Mouse (Mus musculus): ENCODE results near the gene Orai1. TPM values are rescaled to one million over a fixed set of nuclear protein-coding genes. Genes with fewer than 3 reads are reported as not detected.

The Orai1 gene
- polyA plus RNA-seq, 1 experiment from 2014 or later: 13.9 TPM

DNA sequence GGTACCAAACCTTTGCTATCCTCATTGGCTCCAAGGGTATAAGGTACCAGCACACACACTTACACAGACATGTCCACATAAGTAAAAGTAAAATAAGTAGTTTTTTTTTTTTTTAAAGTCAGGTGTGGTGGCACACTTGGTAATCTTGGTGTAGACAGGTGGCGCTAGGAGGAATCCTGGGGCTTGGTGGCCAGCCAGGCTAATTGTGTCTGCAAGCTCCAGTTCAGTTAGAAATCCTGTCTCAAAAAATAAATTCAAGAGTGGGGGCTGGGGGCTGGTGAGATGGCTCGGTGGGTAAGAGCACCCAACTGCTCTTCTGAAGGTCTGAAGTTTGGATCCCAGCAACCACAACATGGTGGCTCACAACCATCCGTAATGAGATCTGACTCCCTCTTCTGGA, 48.3 kb downstream of the Orai1 start:
- no peak for ATAC-seq (ENCODE audit: low FRiP score, low read depth)
- no peak overlapping the region for H3K27ac ChIP-seq
- H3K9me3 ChIP-seq: no peaks in the 10 kb centered on the region
- no peaks in the 10 kb centered on the region for H3K27me3 ChIP-seq (replicated peaks)
- 88% methylated on average over 3 of the region's 3 CpGs for WGBS
- H3K4me3 ChIP-seq: no peak overlapping the region
- no peaks in the 10 kb centered on the region for H3K36me3 ChIP-seq
- no peaks in the 10 kb centered on the region for H3K4me1 ChIP-seq
- H3K4me2 ChIP-seq (replicated peaks): no peak overlapping the region
- H3K9ac ChIP-seq: no peak overlapping the region

DNA sequence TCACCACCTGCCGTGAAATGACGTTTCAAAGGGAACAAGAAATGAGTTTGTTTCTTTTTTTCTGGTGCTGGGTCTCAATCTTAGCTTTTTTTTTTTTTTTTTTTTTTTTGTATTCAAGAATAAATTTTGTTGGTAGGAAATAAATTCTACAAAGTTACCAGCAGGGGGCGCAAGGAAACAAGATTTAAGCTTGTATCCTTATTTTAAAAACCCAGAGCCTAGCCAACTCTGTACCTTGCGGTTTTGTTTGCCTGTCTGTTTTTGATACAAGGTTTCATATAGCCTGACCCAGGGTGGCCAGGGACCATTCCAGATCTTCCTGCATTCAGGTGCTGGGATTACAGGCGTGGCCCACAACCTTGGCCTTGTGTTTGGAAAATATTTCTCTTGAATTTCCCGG, 49.3 kb downstream of the Orai1 start:
- no peak overlapping the region for H3K4me3 ChIP-seq
- no peaks in the 10 kb centered on the region for H3K27me3 ChIP-seq (replicated peaks)
- H3K27ac ChIP-seq: no peak overlapping the region
- H3K4me1 ChIP-seq: no peaks in the 10 kb centered on the region
- H3K4me2 ChIP-seq (replicated peaks): no peak overlapping the region
- ATAC-seq (ENCODE audit: low FRiP score, low read depth): no peak
- 36% methylated on average over 6 of the region's 6 CpGs for WGBS
- no peaks in the 10 kb centered on the region for H3K9me3 ChIP-seq
- no peak overlapping the region for H3K9ac ChIP-seq
- no peaks in the 10 kb centered on the region for H3K36me3 ChIP-seq

DNA sequence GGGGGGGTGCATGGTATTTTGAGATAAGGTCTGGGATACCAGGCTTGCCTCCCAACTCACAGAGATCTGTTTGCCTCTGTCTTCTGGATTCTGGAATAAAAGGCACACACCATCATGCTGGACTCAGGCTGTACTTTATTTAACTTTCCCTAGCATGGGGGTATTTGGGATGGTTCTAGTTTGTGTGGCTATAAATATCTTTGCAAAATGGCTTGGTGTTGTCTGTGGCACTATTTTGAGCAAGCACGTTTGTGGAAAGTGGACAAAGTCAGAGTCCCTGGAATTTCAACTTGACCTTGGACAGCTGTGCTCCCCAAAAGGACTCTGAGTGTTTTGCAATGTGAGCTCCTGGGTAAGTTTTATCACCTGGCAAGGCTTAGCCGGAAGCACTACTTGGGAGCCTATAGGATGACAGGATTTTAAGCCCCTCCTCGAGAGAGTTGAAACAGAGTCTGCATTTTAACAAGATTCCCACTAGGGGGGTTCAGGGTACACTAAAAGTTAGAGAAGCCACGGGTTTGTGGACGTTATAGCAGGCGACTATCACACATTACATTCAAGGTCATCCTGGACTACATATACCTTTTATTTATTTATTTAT, 52.6 kb downstream of the Orai1 start:
- Histone ChIP-seq H3K4me1 (no peaks in the 10 kb centered on the region), H3K27ac (no peak overlapping the region), H3K4me2 (replicated peaks) (no peak overlapping the region), H3K36me3 (no peaks in the 10 kb centered on the region), H3K9me3 (no peaks in the 10 kb centered on the region), H3K27me3 (replicated peaks) (no peaks in the 10 kb centered on the region), H3K9ac (no peak overlapping the region), H3K4me3 (no peak overlapping the region)
- no peak for ATAC-seq (ENCODE audit: low FRiP score, low read depth)
- 30% methylated on average over 6 of the region's 6 CpGs for WGBS

DNA sequence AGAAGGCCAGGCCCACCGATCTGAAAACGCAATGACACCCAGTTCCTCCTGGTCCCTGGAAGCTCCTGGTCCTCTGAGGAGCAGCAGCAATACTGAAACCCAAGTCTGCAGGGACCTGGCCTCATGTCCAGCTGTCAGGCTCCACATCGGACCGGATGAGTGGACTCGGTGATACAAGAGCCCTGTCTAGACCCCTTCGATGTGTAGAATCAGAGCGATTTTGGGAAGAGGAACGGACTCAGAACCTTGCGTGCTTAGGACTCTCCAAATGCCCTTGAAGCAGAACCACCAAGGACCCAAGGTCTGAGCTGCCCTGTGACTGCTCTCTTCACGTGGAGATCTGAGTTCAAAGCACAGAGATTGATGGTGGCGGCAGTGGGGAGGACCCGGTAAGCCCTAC, 53.2 kb downstream of the Orai1 start, which contains the start of gene Tmem120b:
TSS of gene Tmem120b (plus strand) at position 301 of the 400 bp plus-strand sequence.
- Histone ChIP-seq H3K36me3 (no peaks in the 10 kb centered on the region), H3K4me1 (no peaks in the 10 kb centered on the region), H3K27ac (no peak within 1 kb of the TSS), H3K27me3 (replicated peaks) (no peaks in the 10 kb centered on the region), H3K4me3 (no peak within 1 kb of the TSS), H3K4me2 (replicated peaks) (no peak within 1 kb of the TSS), H3K9me3 (no peaks in the 10 kb centered on the region), H3K9ac (no peak within 1 kb of the TSS)
- 90% methylated on average over 12 of the region's 12 CpGs for WGBS
- no peak for ATAC-seq (ENCODE audit: low FRiP score, low read depth)

DNA sequence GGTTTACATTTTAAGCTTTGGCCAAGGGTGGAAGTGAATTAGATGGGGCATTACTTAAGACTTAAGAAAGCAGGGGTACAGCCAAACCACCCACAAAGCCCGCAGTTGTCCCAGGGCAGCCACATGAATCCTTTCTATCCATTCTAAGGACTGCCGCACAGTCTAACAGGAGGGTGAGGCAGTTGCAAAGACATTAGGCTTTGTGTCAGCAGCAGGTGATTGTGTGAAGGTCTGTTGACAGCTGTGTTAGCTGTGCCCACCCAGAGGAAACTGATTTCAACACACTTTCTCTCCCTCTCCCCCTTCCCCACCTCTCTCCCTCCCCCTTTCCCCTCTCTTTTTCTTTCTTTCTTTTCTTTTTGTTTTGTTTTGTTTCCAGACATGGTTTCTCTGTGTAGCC, 53.8 kb downstream of the Orai1 start:
- H3K4me1 ChIP-seq: no peaks in the 10 kb centered on the region
- WGBS: 95% methylated on average over 2 of the region's 2 CpGs
- H3K9ac ChIP-seq: no peak overlapping the region
- no peaks in the 10 kb centered on the region for H3K27me3 ChIP-seq (replicated peaks)
- no peaks in the 10 kb centered on the region for H3K36me3 ChIP-seq
- H3K4me2 ChIP-seq (replicated peaks): no peak overlapping the region
- H3K4me3 ChIP-seq: no peak overlapping the region
- no peak overlapping the region for H3K27ac ChIP-seq
- H3K9me3 ChIP-seq: no peaks in the 10 kb centered on the region
- no peak for ATAC-seq (ENCODE audit: low FRiP score, low read depth)

DNA sequence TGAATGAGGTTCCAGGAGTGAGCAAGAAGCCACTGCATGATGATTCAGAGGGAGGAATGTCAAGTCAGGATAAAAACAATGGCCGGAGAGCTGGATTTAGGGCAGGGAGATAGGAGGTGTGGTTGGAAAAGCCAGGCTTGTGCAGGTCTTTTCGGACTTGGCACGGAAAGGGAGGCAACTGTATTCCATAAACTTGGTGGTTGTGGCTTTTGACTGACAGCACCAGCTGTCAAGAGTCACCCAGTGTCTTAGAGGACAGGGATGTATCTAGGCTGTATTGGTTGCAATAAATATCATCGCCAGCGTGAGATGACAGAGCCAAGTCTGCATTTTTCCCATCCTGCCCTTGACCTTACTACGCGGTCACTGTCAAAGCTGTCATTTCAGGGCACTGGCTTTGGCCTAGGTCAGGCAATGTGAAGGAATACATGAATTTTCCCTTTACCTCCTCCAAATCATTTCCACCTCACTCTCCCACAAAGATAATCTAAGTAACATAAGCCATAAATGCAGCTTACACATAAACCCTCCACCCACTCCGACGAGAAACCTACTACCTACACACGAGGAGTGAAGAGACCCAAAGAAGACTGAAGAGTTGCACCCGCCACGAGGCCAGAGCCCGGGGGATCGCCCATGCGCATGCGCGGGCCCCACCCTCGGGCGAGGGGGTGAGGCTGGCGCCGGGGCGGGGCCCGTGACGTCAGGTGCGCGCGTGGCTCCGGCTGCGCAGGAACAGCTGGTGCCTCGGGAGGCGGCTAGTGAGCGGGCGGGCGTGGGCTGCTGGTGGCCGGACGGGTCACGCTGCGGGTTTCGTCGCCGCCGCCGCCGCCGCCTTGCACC, 60.9 kb downstream of the Orai1 start:
- H3K27me3 ChIP-seq (replicated peaks): no peaks in the 10 kb centered on the region
- H3K27ac ChIP-seq: peak overlapping the region; percentile 51; the same call in 1 of the 2 replicates
- peak overlapping the region; percentile 80 for H3K9ac ChIP-seq
- peaks cover 4% of the 10 kb centered on the region; the same call in 1 of the 2 replicates for H3K9me3 ChIP-seq
- peak overlapping the region; percentile 95 for H3K4me2 ChIP-seq (replicated peaks)
- H3K36me3 ChIP-seq: no peaks in the 10 kb centered on the region
- peak; percentile 93 for ATAC-seq (ENCODE audit: low FRiP score, low read depth)
- WGBS: 9% methylated on average over 45 of the region's 45 CpGs
- peaks cover 22% of the 10 kb centered on the region for H3K4me1 ChIP-seq
- peak overlapping the region; percentile 72 for H3K4me3 ChIP-seq

DNA sequence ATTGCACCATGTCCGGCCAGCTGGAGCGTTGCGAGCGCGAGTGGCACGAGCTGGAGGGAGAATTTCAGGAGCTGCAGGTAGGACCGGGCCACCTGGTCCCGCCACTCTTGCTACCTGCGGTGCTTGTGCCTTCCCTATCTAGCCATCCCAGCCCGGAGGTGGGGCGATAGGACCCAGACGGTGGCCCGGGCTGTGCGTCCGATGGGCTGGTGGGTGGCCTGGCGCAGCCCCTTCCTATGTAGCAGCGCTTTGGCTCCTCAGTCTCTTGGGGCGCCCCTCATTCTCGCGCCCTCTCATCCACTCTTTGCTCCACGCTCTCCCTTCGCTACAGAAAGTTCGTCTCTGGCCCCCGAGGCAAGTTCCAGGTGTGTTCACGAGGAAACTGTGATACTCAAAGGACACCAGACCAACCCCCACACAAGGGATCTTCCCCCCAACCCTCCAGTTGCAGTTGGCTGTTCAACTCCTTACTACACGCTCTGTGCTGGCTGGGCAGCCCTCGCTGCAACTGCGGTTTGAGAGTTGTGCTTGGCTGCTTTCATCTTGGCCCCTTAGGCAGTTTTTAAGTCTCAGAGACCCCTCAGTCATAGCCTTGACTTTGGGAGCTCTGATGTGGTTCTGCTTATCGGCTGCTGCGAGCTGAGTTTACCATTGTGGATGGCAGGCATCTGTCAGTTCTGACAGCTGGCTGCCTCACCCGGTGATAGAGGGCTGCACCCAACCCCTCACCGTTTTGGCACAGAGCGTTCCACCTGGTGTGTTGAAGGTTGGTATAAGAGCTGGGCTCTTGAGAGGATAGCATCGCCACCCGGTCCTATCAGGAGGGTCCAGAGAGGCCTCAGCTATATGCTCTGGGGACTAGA, 61.8 kb downstream of the Orai1 start:
- Histone ChIP-seq H3K27ac (peak overlapping the region; percentile 51; the same call in 1 of the 2 replicates), H3K4me2 (replicated peaks) (peak overlapping the region; percentile 95), H3K36me3 (no peaks in the 10 kb centered on the region), H3K9me3 (peaks cover 4% of the 10 kb centered on the region; the same call in 1 of the 2 replicates), H3K27me3 (replicated peaks) (no peaks in the 10 kb centered on the region), H3K4me1 (peaks cover 22% of the 10 kb centered on the region), H3K4me3 (peak overlapping the region; percentile 72), H3K9ac (peak overlapping the region; percentile 80)
- ATAC-seq (ENCODE audit: low FRiP score, low read depth): peak; percentile 87
- WGBS: 5% methylated on average over 35 of the region's 35 CpGs

DNA sequence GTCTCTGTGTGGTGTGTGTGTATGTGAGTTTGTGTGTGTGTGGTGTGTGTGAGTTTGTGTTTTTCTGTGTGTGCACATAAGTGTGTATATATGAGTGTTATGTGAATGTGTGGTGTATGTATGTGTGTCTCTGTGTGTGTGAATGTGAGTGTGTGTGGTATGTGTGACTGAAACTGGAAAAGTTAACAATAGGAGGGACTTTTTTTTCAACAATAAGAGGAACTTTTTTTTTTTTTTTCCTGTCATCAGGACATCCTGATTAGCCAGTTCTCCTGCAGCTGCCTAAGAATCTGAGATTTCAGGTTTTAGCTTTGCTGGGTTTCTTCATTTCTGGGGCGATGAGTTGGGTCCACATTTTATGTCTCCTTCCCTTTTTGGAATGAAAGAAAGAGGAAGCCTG, 64.7 kb downstream of the Orai1 start:
- peaks cover 4% of the 10 kb centered on the region; the same call in 1 of the 2 replicates for H3K9me3 ChIP-seq

DNA sequence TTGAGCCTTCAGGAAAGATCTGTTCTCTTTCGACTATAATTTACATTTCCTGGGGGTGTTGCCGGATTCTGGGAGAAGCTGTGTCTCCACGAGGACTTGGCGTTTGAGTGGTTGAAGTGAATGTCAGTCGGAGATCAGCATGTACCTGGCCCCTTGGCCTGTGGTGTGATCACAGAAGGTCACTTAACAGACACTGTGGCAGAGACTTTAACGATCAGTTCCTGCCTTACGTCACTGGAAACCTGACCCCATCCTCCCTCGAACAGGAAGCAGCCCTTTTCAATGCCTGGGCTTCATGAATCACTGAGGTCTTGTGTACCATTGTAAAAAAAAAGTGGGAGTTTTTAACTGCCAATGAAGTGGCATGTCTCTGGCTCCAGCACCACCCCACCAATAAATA, 65.2 kb downstream of the Orai1 start:
- WGBS: 80% methylated on average over 8 of the region's 8 CpGs
- Histone ChIP-seq H3K27me3 (replicated peaks) (no peaks in the 10 kb centered on the region), H3K4me1 (peaks cover 22% of the 10 kb centered on the region), H3K36me3 (no peaks in the 10 kb centered on the region), H3K4me3 (no peak overlapping the region), H3K27ac (no peak overlapping the region), H3K4me2 (replicated peaks) (no peak overlapping the region), H3K9me3 (peaks cover 4% of the 10 kb centered on the region; the same call in 1 of the 2 replicates), H3K9ac (no peak overlapping the region)
- no peak for ATAC-seq (ENCODE audit: low FRiP score, low read depth)

More for the DNA sequence above, 64.7 kb downstream of the Orai1 start:
- 85% methylated on average over 1 of the region's 1 CpGs for WGBS
- H3K4me1 ChIP-seq: peaks cover 22% of the 10 kb centered on the region
- H3K36me3 ChIP-seq: no peaks in the 10 kb centered on the region
- no peak overlapping the region for H3K27ac ChIP-seq
- no peak overlapping the region for H3K4me2 ChIP-seq (replicated peaks)
- H3K9ac ChIP-seq: no peak overlapping the region
- no peak for ATAC-seq (ENCODE audit: low FRiP score, low read depth)
- H3K4me3 ChIP-seq: no peak overlapping the region
- H3K27me3 ChIP-seq (replicated peaks): no peaks in the 10 kb centered on the region

Other genes with a start within 250 kb of the Orai1 start
- gene Camkk2, start 235.7 kb upstream of the Orai1 start, polyA plus RNA-seq (2016; fragmentation: Nextera tagmentation; extraction: Ambion mirVana): 43.1 and 44.2 TPM in 2 replicates
- 506 and 512 TPM in 2 replicates for gene Anapc5, start 193.7 kb upstream of the Orai1 start, polyA plus RNA-seq (2016; fragmentation: Nextera tagmentation; extraction: Ambion mirVana)
- gene Rnf34, start 165.0 kb upstream of the Orai1 start, polyA plus RNA-seq (2016; fragmentation: Nextera tagmentation; extraction: Ambion mirVana): 52.8 and 54.0 TPM in 2 replicates
- 105 and 106 TPM in 2 replicates for gene Kdm2b, start 25.3 kb upstream of the Orai1 start, polyA plus RNA-seq (2016; fragmentation: Nextera tagmentation; extraction: Ambion mirVana)
- not detected in 2 replicates for gene Morn3, start 31.9 kb downstream of the Orai1 start, polyA plus RNA-seq (2016; fragmentation: Nextera tagmentation; extraction: Ambion mirVana)
- 17.4 and 19.4 TPM in 2 replicates for gene Tmem120b, start 53.3 kb downstream of the Orai1 start, polyA plus RNA-seq (2016; fragmentation: Nextera tagmentation; extraction: Ambion mirVana)
- gene Rhof, start 117.6 kb downstream of the Orai1 start, polyA plus RNA-seq (2016; fragmentation: Nextera tagmentation; extraction: Ambion mirVana): 2.4 and 2.9 TPM in 2 replicates
- gene Setd1b, start 127.1 kb downstream of the Orai1 start, polyA plus RNA-seq (2016; fragmentation: Nextera tagmentation; extraction: Ambion mirVana): 12.9 and 13.0 TPM in 2 replicates
- gene Psmd9, start 154.3 kb downstream of the Orai1 start, polyA plus RNA-seq (2016; fragmentation: Nextera tagmentation; extraction: Ambion mirVana): 74.1 and 77.7 TPM in 2 replicates
- not detected in 2 replicates for gene Hpd, start 167.7 kb downstream of the Orai1 start, polyA plus RNA-seq (2016; fragmentation: Nextera tagmentation; extraction: Ambion mirVana)
- 11.3 and 14.8 TPM in 2 replicates for gene Wdr66, start 237.0 kb downstream of the Orai1 start, polyA plus RNA-seq (2016; fragmentation: Nextera tagmentation; extraction: Ambion mirVana)